Mouse (Mus musculus) MEL (cell line): ENCODE data around the gene S100a4. TPM values are rescaled to one million over a fixed set of nuclear protein-coding genes. Genes with fewer than 3 reads are reported as not detected.

Experiments
- DNase-seq: peaks from one replicate; pipeline ENCODE4 v3.0.0; 2011; ENCODE audit warnings: low read depth, low spot score
- H3K27ac ChIP-seq: 2 replicates; pipeline ENCODE4 v1.5.1; 2012; ENCODE audit warnings: low read depth, mild to moderate bottlenecking, control low read depth, low read length, moderate library complexity; ENCODE audit not compliant: control insufficient read depth
- H3K27me3 ChIP-seq, 2 experiments: fragments of 150-350 bp in 1 of 2; sonication (generic) in 1 of 2; 2 replicates each; pipeline ENCODE4 v1.6.1; 2012; ENCODE audit warnings: low read length in 2 of 2, mild to moderate bottlenecking in 2 of 2, improper control_type of control experiment in 1 of 2, moderate library complexity in 1 of 2; ENCODE audit not compliant: insufficient read depth in 2 of 2, control insufficient read depth in 1 of 2
- H3K36me3 ChIP-seq, 2 experiments: 2 replicates each; pipeline ENCODE4 v1.6.1; 2012 to 2014; ENCODE audit warnings: low read length in 2 of 2, improper control_type of control experiment in 1 of 2, inconsistent platforms in 1 of 2, mild to moderate bottlenecking in 1 of 2; ENCODE audit not compliant: insufficient read depth in 2 of 2, control insufficient read depth in 1 of 2
- H3K4me1 ChIP-seq, 2 experiments: fragments of 150-350 bp in 1 of 2; sonication (generic) in 1 of 2; 2 replicates each; pipeline ENCODE4 v1.6.1; 2012; ENCODE audit warnings: low read length in 2 of 2, improper control_type of control experiment in 1 of 2, mild to moderate bottlenecking in 1 of 2; ENCODE audit not compliant: insufficient read depth in 2 of 2, control insufficient read depth in 1 of 2
- H3K4me3 ChIP-seq, 2 experiments: fragments of 150-350 bp in 1 of 2; sonication (generic) in 1 of 2; 2 replicates each; pipeline ENCODE4 v1.5.1; 2012; ENCODE audit warnings: low read depth in 2 of 2, low read length in 2 of 2, mild to moderate bottlenecking in 2 of 2, moderate library complexity in 2 of 2, control low read depth in 1 of 2, improper control_type of control experiment in 1 of 2; ENCODE audit not compliant: control insufficient read depth in 1 of 2, insufficient read depth in 1 of 2
- H3K79me2 ChIP-seq: 2 replicates; pipeline ENCODE4 v1.6.1; 2012; ENCODE audit warnings: mild to moderate bottlenecking, low read length, moderate library complexity; ENCODE audit not compliant: control insufficient read depth, poor library complexity, insufficient read depth
- H3K9ac ChIP-seq: 2 replicates; pipeline ENCODE4 v1.6.1; 2012; ENCODE audit warnings: low read depth, mild to moderate bottlenecking, control low read depth, low read length, moderate library complexity; ENCODE audit not compliant: control insufficient read depth, poor library complexity, severe bottlenecking
- H3K9me3 ChIP-seq: fragments of 150-350 bp; sonication (generic); replicated peaks from 2 replicates; pipeline ENCODE4 v1.6.1; 2012; ENCODE audit warnings: mild to moderate bottlenecking, low read length, improper control_type of control experiment, moderate library complexity; ENCODE audit not compliant: insufficient read depth
- CTCF ChIP-seq, 3 experiments: IDR thresholded peaks in 2 of 3; conservative IDR thresholded peaks in 1 of 3; 2 replicates each; pipeline ENCODE4 v1.5.1; 2011 to 2012; ENCODE audit warnings: low read length in 3 of 3, low read depth in 2 of 3, mild to moderate bottlenecking in 2 of 3, improper control_type of control experiment in 1 of 3, inconsistent platforms in 1 of 3, mixed read lengths in 1 of 3, moderate library complexity in 1 of 3; ENCODE audit not compliant: control insufficient read depth in 1 of 3, insufficient read depth in 1 of 3, poor library complexity in 1 of 3, severe bottlenecking in 1 of 3
- E2F4 ChIP-seq: IDR thresholded peaks from 2 replicates; pipeline ENCODE4 v1.6.1; 2011; ENCODE audit warnings: low read depth, low read length, improper control_type of control experiment, borderline replicate concordance
- ELF1 ChIP-seq: IDR thresholded peaks from 2 replicates; pipeline ENCODE4 v1.6.1; 2014; ENCODE audit warnings: low read depth, mild to moderate bottlenecking, inconsistent platforms, low read length, improper control_type of control experiment, moderate library complexity
- EP300 ChIP-seq, 2 experiments: IDR thresholded peaks; 2 replicates each; pipeline ENCODE4 v1.6.1; 2011; ENCODE audit warnings: improper control_type of control experiment in 2 of 2, low read length in 2 of 2, low read depth in 1 of 2, mild to moderate bottlenecking in 1 of 2
- GABPA ChIP-seq: IDR thresholded peaks from 2 replicates; pipeline ENCODE4 v1.6.1; 2012; ENCODE audit warnings: low read depth, mild to moderate bottlenecking, inconsistent platforms, low read length, improper control_type of control experiment, moderate library complexity
- GATA1 ChIP-seq: IDR thresholded peaks from 2 replicates; pipeline ENCODE4 v1.6.1; 2011; ENCODE audit warnings: low read depth, low read length, improper control_type of control experiment
- JUND ChIP-seq: IDR thresholded peaks from 2 replicates; pipeline ENCODE4 v1.6.1; 2011; ENCODE audit warnings: low read depth, mild to moderate bottlenecking, improper control_type of control experiment, low read length
- KAT2A ChIP-seq: conservative IDR thresholded peaks from 2 replicates; pipeline ENCODE4 v1.6.1; 2012; ENCODE audit warnings: low read depth, low read length, improper control_type of control experiment, inconsistent platforms
- MAFK ChIP-seq: IDR thresholded peaks from 2 replicates; pipeline ENCODE4 v1.6.1; 2011; ENCODE audit warnings: low read depth, mild to moderate bottlenecking, low read length, improper control_type of control experiment, borderline replicate concordance
- MAX ChIP-seq: IDR thresholded peaks from 2 replicates; pipeline ENCODE4 v1.6.1; 2011; ENCODE audit warnings: low read length, improper control_type of control experiment
- MEF2A ChIP-seq: IDR thresholded peaks from 2 replicates; pipeline ENCODE4 v1.6.1; 2014; ENCODE audit warnings: low read depth, mild to moderate bottlenecking, inconsistent platforms, low read length, improper control_type of control experiment; ENCODE audit not compliant: poor library complexity, insufficient replicate concordance, severe bottlenecking; ENCODE audit errors: extremely low read depth
- MXI1 ChIP-seq: IDR thresholded peaks from 2 replicates; pipeline ENCODE4 v1.6.1; 2011; ENCODE audit warnings: mild to moderate bottlenecking, low read depth, low read length, improper control_type of control experiment
- MYB ChIP-seq: IDR thresholded peaks from 2 replicates; pipeline ENCODE4 v1.6.1; 2011; ENCODE audit warnings: mild to moderate bottlenecking, low read depth, low read length, improper control_type of control experiment
- MYC ChIP-seq: IDR thresholded peaks from 2 replicates; pipeline ENCODE4 v1.6.1; 2011; ENCODE audit warnings: low read depth, mild to moderate bottlenecking, low read length, improper control_type of control experiment, moderate library complexity
- NELFE ChIP-seq: IDR thresholded peaks from 2 replicates; pipeline ENCODE4 v1.6.1; 2011; ENCODE audit warnings: low read depth, low read length, improper control_type of control experiment
- NRF1 ChIP-seq: IDR thresholded peaks from 2 replicates; pipeline ENCODE4 v1.6.1; 2014; ENCODE audit warnings: low read depth, mild to moderate bottlenecking, inconsistent platforms, low read length, improper control_type of control experiment, moderate library complexity; ENCODE audit not compliant: poor library complexity, insufficient read depth, severe bottlenecking
- POLR2A ChIP-seq, 2 experiments: IDR thresholded peaks; 2 replicates each; pipeline ENCODE4 v1.6.1; 2011 to 2012; ENCODE audit warnings: low read length in 2 of 2, mild to moderate bottlenecking in 2 of 2, control low read depth in 1 of 2, improper control_type of control experiment in 1 of 2, low read depth in 1 of 2, moderate library complexity in 1 of 2; ENCODE audit not compliant: control insufficient read depth in 1 of 2, insufficient read depth in 1 of 2, poor library complexity in 1 of 2
- POLR2AphosphoS5 ChIP-seq: IDR thresholded peaks from 2 replicates; pipeline ENCODE4 v1.6.1; 2012; ENCODE audit warnings: low read depth, borderline replicate concordance, mild to moderate bottlenecking, inconsistent platforms, low read length, moderate library complexity, mixed read lengths
- RCOR1 ChIP-seq: IDR thresholded peaks from 2 replicates; pipeline ENCODE4 v1.6.1; 2012; ENCODE audit warnings: low read depth, mild to moderate bottlenecking, inconsistent platforms, low read length, improper control_type of control experiment
- SIN3A ChIP-seq: IDR thresholded peaks from 2 replicates; pipeline ENCODE4 v1.6.1; 2012; ENCODE audit warnings: low read length, improper control_type of control experiment, inconsistent platforms
- SMC3 ChIP-seq: IDR thresholded peaks from 2 replicates; pipeline ENCODE4 v1.6.1; 2011; ENCODE audit warnings: low read depth, low read length, improper control_type of control experiment
- TAL1 ChIP-seq: IDR thresholded peaks from 2 replicates; pipeline ENCODE4 v1.6.1; 2012; ENCODE audit warnings: mild to moderate bottlenecking, inconsistent platforms, low read length, moderate library complexity, mixed read lengths
- TBP ChIP-seq: IDR thresholded peaks from 2 replicates; pipeline ENCODE4 v1.8.0; 2011; ENCODE audit warnings: low read depth, low read length, improper control_type of control experiment
- TCF12 ChIP-seq: IDR thresholded peaks from 2 replicates; pipeline ENCODE4 v1.6.1; 2014; ENCODE audit warnings: low read depth, mild to moderate bottlenecking, inconsistent platforms, low read length, improper control_type of control experiment, moderate library complexity
- UBTF ChIP-seq: IDR thresholded peaks from 2 replicates; pipeline ENCODE4 v1.6.1; 2012; ENCODE audit warnings: low read depth, mild to moderate bottlenecking, inconsistent platforms, low read length, improper control_type of control experiment, moderate library complexity, borderline replicate concordance; ENCODE audit not compliant: insufficient read depth
- USF1 ChIP-seq: IDR thresholded peaks from 2 replicates; pipeline ENCODE4 v1.6.1; 2014; ENCODE audit warnings: low read depth, mild to moderate bottlenecking, inconsistent platforms, low read length, improper control_type of control experiment, moderate library complexity
- ZC3H11A ChIP-seq: IDR thresholded peaks from 2 replicates; pipeline ENCODE4 v1.6.1; 2012; ENCODE audit warnings: low read depth, mild to moderate bottlenecking, inconsistent platforms, low read length, improper control_type of control experiment
- ZMIZ1 ChIP-seq: IDR thresholded peaks from 2 replicates; pipeline ENCODE4 v1.6.1; 2012; ENCODE audit warnings: low read depth, mild to moderate bottlenecking, inconsistent platforms, low read length, improper control_type of control experiment, moderate library complexity
- ZNF384 ChIP-seq: IDR thresholded peaks from 2 replicates; pipeline ENCODE4 v1.6.1; 2012; ENCODE audit warnings: low read depth, mild to moderate bottlenecking, inconsistent platforms, low read length, improper control_type of control experiment
- polyA plus RNA-seq, 2 experiments: library from polyadenylated mRNA; stranded (reverse) in 1 of 2; unstranded in 1 of 2; fragments of >175 nt in 1 of 2; fragments of >200 nt in 1 of 2; gene quantifications; 2 replicates each; pipeline versions ENCODE4 v1.2.1 to v1.2.4; 2012; ENCODE audit warnings: low replicate concordance in 2 of 2, low read depth in 1 of 2; ENCODE audit not compliant: insufficient read length in 2 of 2, insufficient read depth in 1 of 2, missing spikeins in 1 of 2
- total RNA-seq: library from RNA; depleted of rRNA; stranded (reverse); fragments of 300-350 nt; gene quantifications from 2 replicates; pipeline ENCODE4 v1.2.3, GENCODE M21; 2012

Gene S100a4
- total and polyA plus RNA-seq, 3 experiments = 0.73 to 2.3 TPM; not detected in 1

GRCm38 (mm10) chr3:90574691-90575090 lies 28.9 kb upstream of the S100a4 start:
- Histone ChIP-seq H3K36me3 (no peaks in the 10 kb centered on the region), H3K27me3 (peaks cover 18 to 30% of the 10 kb centered on the region in 2 experiments), H3K4me3 (no peak overlapping the region), H3K9ac (no peak overlapping the region), H3K4me1 (no peaks in the 10 kb centered on the region), H3K27ac (no peak overlapping the region), H3K79me2 (no peaks in the 10 kb centered on the region), H3K9me3 (no peaks in the 10 kb centered on the region)
- no peak for TF ChIP-seq ZMIZ1
- no peak for TF ChIP-seq ZNF384
- no peak for TF ChIP-seq SIN3A
- TF ChIP-seq MAX = no peak
- TF ChIP-seq TCF12 = no peak
- no peak for TF ChIP-seq JUND
- TF ChIP-seq NRF1 = no peak
- no peak for TF ChIP-seq ZC3H11A
- no peak for TF ChIP-seq SMC3
- TF ChIP-seq KAT2A = no peak
- no peak for TF ChIP-seq GATA1
- TF ChIP-seq USF1 = no peak
- no peak for TF ChIP-seq EP300 (IDR thresholded peaks at IDR 0.05; ENCODE audit: low read depth in 1 of 2, low read length in 2 of 2)
- no peak for TF ChIP-seq ELF1
- TF ChIP-seq CTCF (IDR thresholded peaks at IDR 0.05 in 2 of 3, conservative IDR thresholded peaks at IDR 0.05 in 1 of 3; ENCODE audit: control insufficient read depth in 1 of 3, insufficient read depth in 1 of 3, low read depth in 2 of 3, low read length in 3 of 3, poor library complexity in 1 of 3, severe bottlenecking in 1 of 3) = no peak
- TF ChIP-seq GABPA = no peak
- no peak for TF ChIP-seq MYC
- TF ChIP-seq MYB = no peak
- no peak for TF ChIP-seq RCOR1
- DNase-seq = no peak

- Histone ChIP-seq H3K79me2 (no peaks in the 10 kb centered on the region), H3K9me3 (no peaks in the 10 kb centered on the region), H3K27me3 (peaks cover 20 to 33% of the 10 kb centered on the region in 2 experiments), H3K27ac (no peak overlapping the region), H3K36me3 (no peaks in the 10 kb centered on the region), H3K4me3 (no peak overlapping the region), H3K4me1 (no peaks in the 10 kb centered on the region), H3K9ac (no peak overlapping the region)
- TF ChIP-seq ELF1 = no peak
- no peak for TF ChIP-seq CTCF (IDR thresholded peaks at IDR 0.05 in 2 of 3, conservative IDR thresholded peaks at IDR 0.05 in 1 of 3; ENCODE audit: control insufficient read depth in 1 of 3, insufficient read depth in 1 of 3, low read depth in 2 of 3, low read length in 3 of 3, poor library complexity in 1 of 3, severe bottlenecking in 1 of 3)
- no peak for TF ChIP-seq POLR2A (IDR thresholded peaks at IDR 0.05; ENCODE audit: control insufficient read depth in 1 of 2, insufficient read depth in 1 of 2, low read depth in 1 of 2, low read length in 2 of 2, poor library complexity in 1 of 2)
- no peak for TF ChIP-seq NELFE
- no peak for TF ChIP-seq MXI1
- no peak for TF ChIP-seq KAT2A
- TF ChIP-seq TAL1 = no peak
- TF ChIP-seq TBP = no peak
- no peak for TF ChIP-seq MYC
- TF ChIP-seq UBTF = no peak
- no peak for TF ChIP-seq POLR2AphosphoS5
- TF ChIP-seq GABPA = no peak
- TF ChIP-seq MEF2A = no peak
- no peak for TF ChIP-seq E2F4
- TF ChIP-seq MAX = no peak
- TF ChIP-seq MAFK = no peak
- no peak for TF ChIP-seq USF1
- no peak for DNase-seq
Measured at GRCm38 (mm10) chr3:90575320-90575719, 28.3 kb upstream of the S100a4 start.
